Mouse (Mus musculus): Measurements from ENCODE around the gene Rimbp3. TPM values are rescaled to one million over a fixed set of nuclear protein-coding genes. Genes with fewer than 3 reads are reported as not detected.
A peak's percentile ranks its signal among the peaks of the same experiment; 100 is the strongest.

Rimbp3 gene
- polyA plus RNA-seq, 1 experiment from 2014 or later: 1.3 TPM

GRCm38 (mm10) chr16:17249135-17249534 is 40.7 kb downstream of the Rimbp3 start:
- ATAC-seq (ENCODE audit: low FRiP score): no peak
- no peak overlapping the region for H3K9ac ChIP-seq
- H3K27ac ChIP-seq: no peak overlapping the region
- 71% methylated on average over 6 of the region's 6 CpGs for WGBS
- H3K4me2 ChIP-seq (replicated peaks): no peak overlapping the region
- H3K4me1 ChIP-seq: peaks cover 30% of the 10 kb centered on the region
- H3K4me3 ChIP-seq: no peak overlapping the region
- no peaks in the 10 kb centered on the region for H3K27me3 ChIP-seq
- H3K36me3 ChIP-seq: no peaks in the 10 kb centered on the region
- no peaks in the 10 kb centered on the region for H3K9me3 ChIP-seq (replicated peaks)

- Histone ChIP-seq H3K4me2 (replicated peaks) (no peak overlapping the region), H3K27me3 (no peaks in the 10 kb centered on the region), H3K9me3 (replicated peaks) (no peaks in the 10 kb centered on the region), H3K4me1 (peaks cover 36% of the 10 kb centered on the region), H3K9ac (no peak overlapping the region), H3K36me3 (peaks cover 5% of the 10 kb centered on the region; the same call in 1 of the 2 replicates), H3K4me3 (no peak overlapping the region), H3K27ac (no peak overlapping the region)
- no peak for ATAC-seq (ENCODE audit: low FRiP score)
- 74% methylated on average over 3 of the region's 3 CpGs for WGBS
Measured at GRCm38 (mm10) chr16:17251539-17251938, 43.1 kb downstream of the Rimbp3 start.

- Histone ChIP-seq H3K9ac (no peak overlapping the region), H3K4me3 (no peak overlapping the region), H3K9me3 (replicated peaks) (no peaks in the 10 kb centered on the region), H3K36me3 (peaks cover 10% of the 10 kb centered on the region), H3K27me3 (no peaks in the 10 kb centered on the region), H3K4me1 (peaks cover 36% of the 10 kb centered on the region), H3K4me2 (replicated peaks) (no peak overlapping the region), H3K27ac (no peak overlapping the region)
- 80% methylated on average over 3 of the region's 3 CpGs for WGBS
- ATAC-seq (ENCODE audit: low FRiP score): no peak
Measured at GRCm38 (mm10) chr16:17252086-17252726, 43.8 kb downstream of the Rimbp3 start.

- Histone ChIP-seq H3K27me3 (no peaks in the 10 kb centered on the region), H3K9ac (no peak overlapping the region), H3K4me1 (peaks cover 36% of the 10 kb centered on the region), H3K9me3 (replicated peaks) (no peaks in the 10 kb centered on the region), H3K4me2 (replicated peaks) (no peak overlapping the region), H3K36me3 (peaks cover 16% of the 10 kb centered on the region), H3K4me3 (no peak overlapping the region), H3K27ac (no peak overlapping the region)
- 61% methylated on average over 7 of the region's 7 CpGs for WGBS
- no peak for ATAC-seq (ENCODE audit: low FRiP score)
Measured at GRCm38 (mm10) chr16:17252841-17253240, 44.4 kb downstream of the Rimbp3 start.

GRCm38 (mm10) chr16:17254005-17254597 is 45.7 kb downstream of the Rimbp3 start:
- H3K27me3 ChIP-seq: no peaks in the 10 kb centered on the region
- peak overlapping the region; percentile 35; the same call in 1 of the 2 replicates for H3K27ac ChIP-seq
- H3K4me2 ChIP-seq (replicated peaks): no peak overlapping the region; the same call in 1 of the 2 replicates
- H3K4me1 ChIP-seq: peaks cover 36% of the 10 kb centered on the region
- no peak overlapping the region for H3K4me3 ChIP-seq
- H3K36me3 ChIP-seq: peaks cover 29% of the 10 kb centered on the region
- WGBS: 22% methylated on average over 4 of the region's 4 CpGs
- 0 out of 2 replicates have a peak overlapping the region, but pooled peaks have one; percentile 9 for H3K9ac ChIP-seq
- ATAC-seq (ENCODE audit: low FRiP score): no peak
- no peaks in the 10 kb centered on the region for H3K9me3 ChIP-seq (replicated peaks)

GRCm38 (mm10) chr16:17255270-17255669 is 46.9 kb downstream of the Rimbp3 start:
- no peak overlapping the region for H3K9ac ChIP-seq
- no peak overlapping the region for H3K4me3 ChIP-seq
- no peak overlapping the region for H3K4me2 ChIP-seq (replicated peaks)
- H3K36me3 ChIP-seq: peaks cover 40% of the 10 kb centered on the region
- 0 out of 2 replicates have a peak overlapping the region, but pooled peaks have one; percentile 3 for H3K27ac ChIP-seq
- H3K27me3 ChIP-seq: no peaks in the 10 kb centered on the region
- ATAC-seq (ENCODE audit: low FRiP score): no peak
- H3K4me1 ChIP-seq: peaks cover 36% of the 10 kb centered on the region
- no peaks in the 10 kb centered on the region for H3K9me3 ChIP-seq (replicated peaks)
- 86% methylated on average over 2 of the region's 2 CpGs for WGBS

GRCm38 (mm10) chr16:17257359-17257821 is 49.0 kb downstream of the Rimbp3 start:
- WGBS: 95% methylated on average over 9 of the region's 9 CpGs
- Histone ChIP-seq H3K4me3 (no peak overlapping the region), H3K36me3 (peaks cover 59% of the 10 kb centered on the region), H3K4me2 (replicated peaks) (no peak overlapping the region), H3K9ac (no peak overlapping the region), H3K27me3 (no peaks in the 10 kb centered on the region), H3K27ac (no peak overlapping the region), H3K9me3 (replicated peaks) (no peaks in the 10 kb centered on the region), H3K4me1 (peaks cover 23% of the 10 kb centered on the region)
- no peak for ATAC-seq (ENCODE audit: low FRiP score)

GRCm38 (mm10) chr16:17258917-17259316 is 50.5 kb downstream of the Rimbp3 start:
- no peak for ATAC-seq (ENCODE audit: low FRiP score)
- H3K4me3 ChIP-seq: no peak overlapping the region
- H3K27ac ChIP-seq: no peak overlapping the region
- no peaks in the 10 kb centered on the region for H3K9me3 ChIP-seq (replicated peaks)
- H3K27me3 ChIP-seq: no peaks in the 10 kb centered on the region
- WGBS: 92% methylated on average over 12 of the region's 12 CpGs
- H3K9ac ChIP-seq: no peak overlapping the region
- H3K4me2 ChIP-seq (replicated peaks): no peak overlapping the region
- peaks cover 8% of the 10 kb centered on the region for H3K4me1 ChIP-seq
- H3K36me3 ChIP-seq: peaks cover 60% of the 10 kb centered on the region

- no peak overlapping the region for H3K9ac ChIP-seq
- no peak overlapping the region for H3K4me2 ChIP-seq (replicated peaks)
- ATAC-seq (ENCODE audit: low FRiP score): no peak
- no peaks in the 10 kb centered on the region for H3K4me1 ChIP-seq
- no peaks in the 10 kb centered on the region for H3K9me3 ChIP-seq (replicated peaks)
- no peaks in the 10 kb centered on the region for H3K27me3 ChIP-seq
- H3K36me3 ChIP-seq: peaks cover 55% of the 10 kb centered on the region
- H3K4me3 ChIP-seq: no peak overlapping the region
- no peak overlapping the region for H3K27ac ChIP-seq
- WGBS: 91% methylated on average over 1 of the region's 1 CpGs
Measured at GRCm38 (mm10) chr16:17261341-17261740, 52.9 kb downstream of the Rimbp3 start.

Other genes with a start within 250 kb of the Rimbp3 start
- 162 and 163 TPM in 2 replicates for gene Mapk1, start 225.2 kb upstream of the Rimbp3 start, polyA plus RNA-seq (2016; fragmentation: Nextera tagmentation; extraction: Ambion mirVana)
- gene Ypel1, start 138.9 kb upstream of the Rimbp3 start, polyA plus RNA-seq (2016; fragmentation: Nextera tagmentation; extraction: Ambion mirVana): 96.2 and 105 TPM in 2 replicates
- 154 and 157 TPM in 2 replicates for gene Ppil2, start 97.3 kb upstream of the Rimbp3 start, polyA plus RNA-seq (2016; fragmentation: Nextera tagmentation; extraction: Ambion mirVana)
- 55.0 and 60.0 TPM in 2 replicates for gene 2610318N02Rik, start 83.4 kb upstream of the Rimbp3 start, polyA plus RNA-seq (2016; fragmentation: Nextera tagmentation; extraction: Ambion mirVana)
- gene Sdf2l1, start 76.2 kb upstream of the Rimbp3 start, polyA plus RNA-seq (2016; fragmentation: Nextera tagmentation; extraction: Ambion mirVana): 57.6 and 67.0 TPM in 2 replicates
- 14.0 and 17.5 TPM in 2 replicates for gene Ydjc, start 64.0 kb upstream of the Rimbp3 start, polyA plus RNA-seq (2016; fragmentation: Nextera tagmentation; extraction: Ambion mirVana)
- 0.79 and 1.6 TPM in 2 replicates for gene Ccdc116, start 61.4 kb upstream of the Rimbp3 start, polyA plus RNA-seq (2016; fragmentation: Nextera tagmentation; extraction: Ambion mirVana)
- gene Ube2l3, start 6.0 kb upstream of the Rimbp3 start, polyA plus RNA-seq (2016; fragmentation: Nextera tagmentation; extraction: Ambion mirVana): 346 and 373 TPM in 2 replicates
- gene Hic2, start 25.0 kb downstream of the Rimbp3 start, polyA plus RNA-seq (2016; fragmentation: Nextera tagmentation; extraction: Ambion mirVana): 12.3 and 13.8 TPM in 2 replicates
- gene Tmem191c, start 67.5 kb downstream of the Rimbp3 start, polyA plus RNA-seq (2016; fragmentation: Nextera tagmentation; extraction: Ambion mirVana): 19.6 and 23.0 TPM in 2 replicates
- 0.33 and 0.43 TPM in 2 replicates for gene Serpind1, start 122.8 kb downstream of the Rimbp3 start, polyA plus RNA-seq (2016; fragmentation: Nextera tagmentation; extraction: Ambion mirVana)
- gene Snap29, start 197.4 kb downstream of the Rimbp3 start, polyA plus RNA-seq (2016; fragmentation: Nextera tagmentation; extraction: Ambion mirVana): 19.8 and 20.4 TPM in 2 replicates
- gene Pi4ka, start 197.7 kb downstream of the Rimbp3 start, polyA plus RNA-seq (2016; fragmentation: Nextera tagmentation; extraction: Ambion mirVana): 64.8 and 72.8 TPM in 2 replicates
- 87.1 and 98.9 TPM in 2 replicates for gene Crkl, start 243.4 kb downstream of the Rimbp3 start, polyA plus RNA-seq (2016; fragmentation: Nextera tagmentation; extraction: Ambion mirVana)

All from hindbrain, embryonic 12.5 days (tissue).